Mouse (Mus musculus) G1E (cell line): ENCODE measurements around the gene B3gnt4. TPM values are rescaled to one million over a fixed set of nuclear protein-coding genes. Genes with fewer than 3 reads are reported as not detected.

Experiments used
- ATAC-seq: 2 replicates; pipeline ENCODE4 v1.8.0; 2016; ENCODE audit warnings: mild to moderate bottlenecking; ENCODE audit not compliant: insufficient number of reproducible peaks, poor library complexity, low FRiP score, severe bottlenecking; ENCODE audit errors: extremely low read depth
- DNase-seq: peaks from one replicate; pipeline ENCODE4 v3.0.0; 2012; ENCODE audit warnings: low spot score
- H3K27me3 ChIP-seq: 2 replicates; pipeline ENCODE4 v1.6.1; 2012; ENCODE audit warnings: mild to moderate bottlenecking, low read length, inconsistent platforms; ENCODE audit not compliant: insufficient read depth
- H3K36me3 ChIP-seq: replicated peaks from 2 replicates; pipeline ENCODE3; 2012; ENCODE audit warnings: mild to moderate bottlenecking, inconsistent platforms
- H3K4me1 ChIP-seq: 2 replicates; pipeline ENCODE4 v1.6.1; 2012; ENCODE audit warnings: low read depth, low read length, inconsistent platforms, mixed read lengths; ENCODE audit not compliant: insufficient read depth
- H3K4me3 ChIP-seq: 2 replicates; pipeline ENCODE4 v1.5.1; 2012; ENCODE audit warnings: low read depth, mild to moderate bottlenecking, inconsistent platforms, low read length, moderate library complexity, mixed read lengths
- H3K9me3 ChIP-seq: replicated peaks from 2 replicates; pipeline ENCODE4 v1.6.1; 2012; ENCODE audit warnings: inconsistent platforms
- CTCF ChIP-seq: IDR thresholded peaks from 2 replicates; pipeline ENCODE4 v1.5.1; 2012; ENCODE audit warnings: low read depth, low read length, inconsistent platforms, mixed read lengths
- GATA1 ChIP-seq: IDR thresholded peaks from 2 replicates; pipeline ENCODE4 v1.6.1; 2012; ENCODE audit warnings: borderline replicate concordance, low read length, inconsistent platforms, mixed read lengths
- GATA2 ChIP-seq: IDR thresholded peaks from 2 replicates; pipeline ENCODE4 v1.6.1; 2012; ENCODE audit warnings: low read depth, low read length, inconsistent platforms, borderline replicate concordance
- POLR2AphosphoS5 ChIP-seq: IDR thresholded peaks from 2 replicates; pipeline ENCODE4 v1.6.1; 2012; ENCODE audit warnings: low read depth, low read length, inconsistent platforms; ENCODE audit not compliant: insufficient replicate concordance
- TAL1 ChIP-seq: conservative IDR thresholded peaks from 2 replicates; pipeline ENCODE4 v1.6.1; 2012; ENCODE audit warnings: low read depth, low read length, inconsistent platforms, mixed read lengths
- polyA plus RNA-seq: library from polyadenylated mRNA; stranded (reverse); fragments of >175 nt; gene quantifications from 2 replicates; pipeline ENCODE4 v1.2.3, GENCODE M21; 2012
- total RNA-seq, 2 experiments: library from RNA; stranded (forward) in 1 of 2; stranded (reverse) in 1 of 2; fragments of 200-1000 nt in 1 of 2; fragments of >200 nt in 1 of 2; fragmentation: Nextera tagmentation in 1 of 2; gene quantifications; 2 replicates each; pipeline ENCODE4 v1.2.3; 2014 to 2017

Gene B3gnt4
- total and polyA plus RNA-seq, 3 experiments: 0.11 TPM; not detected in 2

GRCm38 (mm10) chr5:123556451-123556850 lies 46.2 kb downstream of the B3gnt4 start:
- no peak for TF ChIP-seq TAL1
- TF ChIP-seq POLR2AphosphoS5: no peak
- ATAC-seq (no peak), DNase-seq (no peak)
- H3K4me1 ChIP-seq: no peaks in the 10 kb centered on the region
- H3K27me3 ChIP-seq: no peaks in the 10 kb centered on the region
- H3K36me3 ChIP-seq: peaks cover 69% of the 10 kb centered on the region
- H3K4me3 ChIP-seq: no peak overlapping the region
- no peaks in the 10 kb centered on the region for H3K9me3 ChIP-seq

GRCm38 (mm10) chr5:123559588-123559987 lies 49.3 kb downstream of the B3gnt4 start:
- no peak for DNase-seq
- no peaks in the 10 kb centered on the region for H3K4me1 ChIP-seq

GRCm38 (mm10) chr5:123561128-123561527 lies 50.9 kb downstream of the B3gnt4 start:
- ATAC-seq (no peak), DNase-seq (no peak)
- no peaks in the 10 kb centered on the region for H3K4me1 ChIP-seq
- H3K36me3 ChIP-seq: peaks cover 96% of the 10 kb centered on the region
- no peak overlapping the region for H3K4me3 ChIP-seq
- TF ChIP-seq CTCF: no peak
- H3K9me3 ChIP-seq: no peaks in the 10 kb centered on the region
- no peaks in the 10 kb centered on the region for H3K27me3 ChIP-seq

More at GRCm38 (mm10) chr5:123559588-123559987, 49.3 kb downstream of the B3gnt4 start:
- Histone ChIP-seq H3K27me3 (no peaks in the 10 kb centered on the region), H3K36me3 (peaks cover 93% of the 10 kb centered on the region), H3K4me3 (no peak overlapping the region), H3K9me3 (no peaks in the 10 kb centered on the region)
- no peak for ATAC-seq
- no peak for TF ChIP-seq GATA1
- TF ChIP-seq CTCF: no peak
- TF ChIP-seq POLR2AphosphoS5: no peak
- no peak for TF ChIP-seq TAL1
- no peak for TF ChIP-seq GATA2

Other genes with a start within 250 kb of the B3gnt4 start
- 33.9 and 41.0 TPM in 2 replicates for gene Bcl7a, start 166.6 kb upstream of the B3gnt4 start, total RNA-seq (2014; fragmentation: Nextera tagmentation)
- gene Bcl7a, start 166.6 kb upstream of the B3gnt4 start, total RNA-seq (2017): 13.4 and 14.8 TPM in 2 replicates
- 41.1 and 49.4 TPM in 2 replicates for gene Bcl7a, start 166.6 kb upstream of the B3gnt4 start, polyA plus RNA-seq
- 42.8 and 42.9 TPM in 2 replicates for gene Mlxip, start 115.7 kb upstream of the B3gnt4 start, total RNA-seq (2014; fragmentation: Nextera tagmentation)
- 3.9 TPM in 2 replicates for gene Mlxip, start 115.7 kb upstream of the B3gnt4 start, total RNA-seq (2017)
- 13.2 and 15.8 TPM in 2 replicates for gene Mlxip, start 115.7 kb upstream of the B3gnt4 start, polyA plus RNA-seq
- not detected in 2 replicates for gene Lrrc43, start 21.2 kb upstream of the B3gnt4 start, total RNA-seq (2014; fragmentation: Nextera tagmentation)
- gene Lrrc43, start 21.2 kb upstream of the B3gnt4 start, total RNA-seq (2017): not detected in 2 replicates
- not detected in 2 replicates for gene Lrrc43, start 21.2 kb upstream of the B3gnt4 start, polyA plus RNA-seq
- not detected in 2 replicates for gene Il31, start 21.0 kb upstream of the B3gnt4 start, total RNA-seq (2014; fragmentation: Nextera tagmentation)
- gene Il31, start 21.0 kb upstream of the B3gnt4 start, total RNA-seq (2017): not detected in 2 replicates
- gene Il31, start 21.0 kb upstream of the B3gnt4 start, polyA plus RNA-seq: not detected in 2 replicates
- gene Diablo, start 13.7 kb downstream of the B3gnt4 start, total RNA-seq (2014; fragmentation: Nextera tagmentation): 26.0 and 29.6 TPM in 2 replicates
- gene Diablo, start 13.7 kb downstream of the B3gnt4 start, total RNA-seq (2017): 47.6 and 51.3 TPM in 2 replicates
- 4.0 and 6.3 TPM in 2 replicates for gene Diablo, start 13.7 kb downstream of the B3gnt4 start, polyA plus RNA-seq
- not detected in 2 replicates for gene Gm49027, start 15.0 kb downstream of the B3gnt4 start, total RNA-seq (2014; fragmentation: Nextera tagmentation)
- gene Gm49027, start 15.0 kb downstream of the B3gnt4 start, total RNA-seq (2017): 0.17 and 0.71 TPM in 2 replicates
- gene Gm49027, start 15.0 kb downstream of the B3gnt4 start, polyA plus RNA-seq: 0.20 and 0.50 TPM in 2 replicates
- gene Vps33a, start 62.6 kb downstream of the B3gnt4 start, total RNA-seq (2014; fragmentation: Nextera tagmentation): 28.1 and 31.4 TPM in 2 replicates
- gene Vps33a, start 62.6 kb downstream of the B3gnt4 start, total RNA-seq (2017): 36.3 and 37.9 TPM in 2 replicates
- 9.4 and 11.5 TPM in 2 replicates for gene Vps33a, start 62.6 kb downstream of the B3gnt4 start, polyA plus RNA-seq
- 59.1 and 75.4 TPM in 2 replicates for gene Clip1, start 174.2 kb downstream of the B3gnt4 start, total RNA-seq (2014; fragmentation: Nextera tagmentation)
- 47.8 and 49.1 TPM in 2 replicates for gene Clip1, start 174.2 kb downstream of the B3gnt4 start, total RNA-seq (2017)
- gene Clip1, start 174.2 kb downstream of the B3gnt4 start, polyA plus RNA-seq: 12.0 and 12.9 TPM in 2 replicates
- 68.2 and 93.6 TPM in 2 replicates for gene Zcchc8, start 210.6 kb downstream of the B3gnt4 start, total RNA-seq (2014; fragmentation: Nextera tagmentation)
- gene Zcchc8, start 210.6 kb downstream of the B3gnt4 start, total RNA-seq (2017): 33.3 and 41.4 TPM in 2 replicates
- 55.2 and 79.4 TPM in 2 replicates for gene Zcchc8, start 210.6 kb downstream of the B3gnt4 start, polyA plus RNA-seq
- gene Rsrc2, start 239.0 kb downstream of the B3gnt4 start, total RNA-seq (2014; fragmentation: Nextera tagmentation): 141 and 148 TPM in 2 replicates
- 130 and 151 TPM in 2 replicates for gene Rsrc2, start 239.0 kb downstream of the B3gnt4 start, total RNA-seq (2017)
- 8.2 and 18.3 TPM in 2 replicates for gene Rsrc2, start 239.0 kb downstream of the B3gnt4 start, polyA plus RNA-seq
- gene Kntc1, start 239.3 kb downstream of the B3gnt4 start, total RNA-seq (2014; fragmentation: Nextera tagmentation): 100 and 117 TPM in 2 replicates
- gene Kntc1, start 239.3 kb downstream of the B3gnt4 start, total RNA-seq (2017): 61.9 and 68.0 TPM in 2 replicates
- 3.2 and 3.8 TPM in 2 replicates for gene Kntc1, start 239.3 kb downstream of the B3gnt4 start, polyA plus RNA-seq